Mouse (Mus musculus): ENCODE results near the gene Abhd16a.

Abhd16a gene

DNA sequence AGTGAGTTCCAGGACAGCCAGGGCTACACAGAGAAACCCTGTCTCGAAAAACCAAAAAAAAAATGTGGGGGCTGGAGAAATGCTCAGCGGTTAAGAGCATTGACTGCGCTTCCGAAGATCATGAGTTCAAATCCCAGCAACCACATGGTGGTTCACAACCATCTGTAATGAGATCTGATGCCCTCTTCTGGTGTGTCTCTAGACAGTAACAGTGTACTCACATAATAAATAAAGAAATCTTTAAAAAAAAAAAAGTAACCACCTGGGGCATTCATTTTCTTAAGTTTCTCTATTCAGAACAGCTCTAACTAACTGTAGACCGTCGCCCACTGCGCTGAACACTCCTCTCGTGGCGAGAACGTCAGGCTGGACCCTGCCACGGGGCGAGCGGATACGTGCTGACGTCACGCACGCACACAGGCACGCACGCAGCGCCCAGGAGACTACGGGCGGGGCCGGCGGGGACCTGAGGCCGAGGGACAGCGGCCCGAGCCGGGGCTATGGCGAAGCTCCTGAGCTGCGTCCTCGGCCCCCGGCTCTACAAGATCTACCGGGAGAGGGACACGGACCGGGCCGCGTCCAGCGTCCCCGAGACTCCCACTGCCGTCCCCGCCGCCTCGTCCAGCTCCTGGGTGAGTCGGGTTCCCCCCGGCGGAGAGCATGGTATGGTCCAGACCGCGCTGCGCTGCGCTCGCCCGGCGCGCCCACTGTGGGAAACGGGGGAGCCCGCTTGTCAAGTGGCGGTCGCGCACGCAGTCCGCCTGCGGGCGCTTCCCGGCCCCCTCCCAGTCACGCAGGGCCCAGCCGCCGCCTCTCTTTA, at the start of gene Abhd16a:
Abhd16a (plus strand) TSS at position 439 of the 820 bp plus-strand sequence.
- peak; percentile 94 for DNase-seq (ENCODE audit: extremely low spot score)

DNA sequence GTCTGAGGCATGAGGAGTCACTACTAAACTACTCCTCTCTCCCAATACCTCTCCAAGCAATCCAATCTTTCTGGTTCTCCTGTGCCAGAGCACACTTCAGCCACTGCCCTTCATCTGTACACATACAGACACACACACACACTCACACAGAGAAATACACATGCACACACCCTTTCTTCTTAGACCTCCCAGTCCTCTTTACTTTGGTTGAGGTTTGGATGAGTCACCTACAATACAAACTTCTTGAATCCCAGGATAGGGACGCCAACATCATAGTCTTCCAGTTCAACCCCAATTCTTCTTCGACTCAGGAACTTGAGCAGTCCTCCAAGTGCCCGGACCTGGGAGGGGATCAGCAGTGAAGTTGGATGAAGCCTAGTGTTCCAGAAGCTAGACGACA, 45.3 kb upstream of the Abhd16a start:
- no peak for DNase-seq (ENCODE audit: extremely low spot score)

DNA sequence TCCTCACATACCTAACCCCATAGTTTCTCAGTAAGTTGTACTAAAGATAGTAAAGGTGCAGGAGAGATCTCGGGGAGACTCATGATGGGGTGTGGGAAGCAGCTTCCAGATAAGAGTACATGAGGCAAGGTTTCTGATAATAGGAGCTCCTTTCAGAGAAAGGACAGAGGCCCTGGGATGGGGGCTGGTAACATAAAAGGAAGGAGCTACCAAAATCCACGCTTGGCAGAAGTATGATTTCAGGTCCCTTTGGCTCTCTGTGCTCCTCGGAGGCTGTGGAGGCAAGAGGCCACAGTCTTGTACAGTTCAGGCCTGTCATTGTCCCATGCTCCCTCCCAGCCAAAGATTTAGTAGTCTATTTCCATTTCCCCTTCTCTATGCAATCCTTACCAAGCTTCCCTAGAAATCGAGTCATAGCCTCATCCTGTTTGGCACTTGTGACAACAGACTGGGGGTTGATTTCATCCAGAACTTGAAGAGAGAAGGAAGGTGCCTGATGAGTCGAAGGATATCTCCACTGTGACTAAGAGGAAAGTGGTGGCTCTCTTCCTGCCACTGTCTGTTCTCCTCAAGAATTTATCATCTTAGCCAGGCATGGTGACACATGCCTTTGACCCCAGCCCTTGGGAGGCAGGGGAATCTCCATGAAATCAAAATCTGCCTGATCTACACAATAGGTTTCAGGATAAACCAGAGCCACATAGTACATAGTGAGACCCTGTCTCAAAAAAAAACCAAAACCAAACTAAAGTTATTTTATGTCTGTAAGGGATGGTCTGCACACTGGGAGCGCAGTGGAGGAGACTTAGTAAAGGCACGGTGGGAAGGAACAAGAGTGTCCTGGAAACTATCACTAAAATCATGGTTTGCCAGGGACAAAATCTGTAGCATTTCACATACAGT, 43.9 kb upstream of the Abhd16a start:
- no peak for DNase-seq (ENCODE audit: extremely low spot score)

DNA sequence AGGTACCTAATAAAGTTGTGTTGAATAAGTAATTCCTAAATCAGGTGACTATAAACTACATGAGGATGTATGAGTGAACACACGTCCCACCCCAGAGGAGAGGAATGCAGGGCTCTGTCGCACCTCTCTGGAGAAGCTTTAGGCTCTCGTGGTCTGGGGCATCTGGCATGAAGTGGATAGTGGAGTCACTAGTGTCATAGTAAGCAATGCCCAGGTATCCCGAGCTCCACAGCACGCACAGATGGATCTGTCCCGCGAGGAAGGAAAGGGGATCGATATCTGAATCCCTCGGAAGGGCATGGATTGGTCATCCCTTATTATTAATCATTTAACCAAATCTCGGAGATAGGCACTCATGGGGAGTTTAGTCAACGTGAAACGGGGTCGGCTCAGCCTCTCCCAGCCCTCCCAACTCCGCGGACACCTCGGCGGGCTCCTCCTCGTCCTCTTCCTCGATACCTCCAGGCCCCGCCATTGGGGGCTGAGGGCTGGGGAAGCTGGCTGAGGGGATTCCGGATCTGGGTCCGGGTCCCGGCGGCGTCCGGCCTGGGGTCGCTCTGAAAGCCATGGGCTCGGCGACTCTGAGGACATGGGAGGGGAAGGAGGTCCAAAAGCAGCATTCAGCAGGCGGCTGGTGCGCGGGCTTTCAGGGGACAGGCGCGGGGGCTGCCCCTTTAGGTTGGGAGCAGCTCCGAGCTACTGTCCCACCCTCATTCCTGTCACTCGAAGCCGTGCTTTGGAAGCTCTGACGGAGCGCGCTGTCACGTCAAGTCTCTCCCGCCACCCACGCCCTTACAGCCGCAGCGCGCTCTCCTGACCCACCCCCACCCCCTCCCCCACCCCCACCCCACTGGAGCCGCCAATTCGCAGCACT, 43.0 kb upstream of the Abhd16a start:
- no peak for DNase-seq (ENCODE audit: extremely low spot score)

GRCm38 (mm10) chr17:35046681-35047455, 42.2 kb upstream of the Abhd16a start, which contains the start of gene Msh5:
Msh5 (minus strand) TSS chr17:35046745.
- peak; percentile 99 for DNase-seq (ENCODE audit: extremely low spot score)

GRCm38 (mm10) chr17:35047688-35048087, 41.4 kb upstream of the Abhd16a start:
- DNase-seq (ENCODE audit: extremely low spot score), result no peak

DNA sequence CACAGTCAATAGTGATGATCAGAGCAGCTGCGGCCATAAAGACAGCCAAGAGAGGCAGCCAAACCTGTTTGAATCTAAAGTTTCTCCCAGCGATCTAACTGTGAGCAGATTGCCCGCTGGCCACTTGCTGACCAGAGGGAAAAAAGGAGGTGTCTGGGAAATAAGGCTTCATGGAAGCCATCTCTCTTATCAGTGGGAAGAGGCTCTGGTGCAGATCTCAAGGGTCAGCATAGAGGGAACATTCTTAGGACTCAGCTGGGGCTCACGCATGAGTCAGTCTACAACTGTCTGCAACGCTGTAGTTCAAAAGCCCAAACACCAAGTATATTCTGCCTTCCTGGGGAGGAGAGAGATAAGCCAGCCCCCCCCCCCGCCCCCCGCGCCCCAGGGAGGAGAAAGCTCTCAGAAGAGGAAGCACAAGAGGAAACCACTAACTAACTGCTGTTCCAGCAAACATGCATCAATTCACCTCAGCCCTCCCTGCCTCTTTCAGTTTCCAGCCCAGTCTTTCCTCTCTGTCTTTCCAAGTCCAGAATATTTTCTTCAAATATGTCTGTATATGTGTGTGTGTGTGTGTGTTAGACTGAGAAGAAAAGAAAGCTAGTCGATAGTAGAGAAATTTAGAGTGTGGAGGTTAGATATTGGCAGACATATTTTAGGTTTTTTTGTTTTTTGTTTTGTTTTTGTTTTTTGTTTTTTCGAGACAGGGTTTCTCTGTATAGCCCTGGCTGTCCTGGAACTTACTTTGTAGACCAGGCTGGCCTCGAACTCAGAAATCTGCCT, 40.7 kb upstream of the Abhd16a start:
- DNase-seq (ENCODE audit: extremely low spot score), result peak; percentile 39

DNA sequence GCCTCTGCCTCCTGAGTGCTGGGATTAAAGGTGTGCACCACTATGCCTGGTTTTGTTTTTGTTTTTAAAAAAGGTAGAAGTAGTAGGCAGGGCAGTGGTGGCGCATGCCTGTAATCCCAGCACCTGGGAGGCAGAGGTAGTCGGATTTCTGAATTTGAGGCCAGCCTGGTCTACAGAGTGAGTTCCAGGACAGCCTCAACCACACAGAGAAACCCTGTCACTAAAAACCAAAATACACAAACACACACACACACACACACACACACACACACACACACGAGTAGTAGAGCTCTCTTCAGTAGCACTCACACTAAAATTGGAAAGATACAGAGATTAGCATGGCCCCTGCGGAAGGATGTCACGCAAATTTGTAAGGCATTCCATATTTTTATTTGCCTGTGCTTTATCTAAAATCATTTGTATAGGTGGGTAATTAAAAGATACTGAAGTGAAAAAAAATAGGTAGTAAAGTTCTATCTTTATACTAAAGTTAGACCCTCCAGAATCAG, 40.1 kb upstream of the Abhd16a start:
- no peak for DNase-seq (ENCODE audit: extremely low spot score)

- peak; percentile 85 for DNase-seq (ENCODE audit: extremely low spot score)
These were observed 39.5 kb upstream of the Abhd16a start, which contains the start of gene Clic1 for GRCm38 (mm10) chr17:35049561-35050016. Clic1 (plus strand) TSS chr17:35049966.

- DNase-seq (ENCODE audit: extremely low spot score), result peak; percentile 81
These were observed 38.8 kb upstream of the Abhd16a start for GRCm38 (mm10) chr17:35050126-35050750.

DNA sequence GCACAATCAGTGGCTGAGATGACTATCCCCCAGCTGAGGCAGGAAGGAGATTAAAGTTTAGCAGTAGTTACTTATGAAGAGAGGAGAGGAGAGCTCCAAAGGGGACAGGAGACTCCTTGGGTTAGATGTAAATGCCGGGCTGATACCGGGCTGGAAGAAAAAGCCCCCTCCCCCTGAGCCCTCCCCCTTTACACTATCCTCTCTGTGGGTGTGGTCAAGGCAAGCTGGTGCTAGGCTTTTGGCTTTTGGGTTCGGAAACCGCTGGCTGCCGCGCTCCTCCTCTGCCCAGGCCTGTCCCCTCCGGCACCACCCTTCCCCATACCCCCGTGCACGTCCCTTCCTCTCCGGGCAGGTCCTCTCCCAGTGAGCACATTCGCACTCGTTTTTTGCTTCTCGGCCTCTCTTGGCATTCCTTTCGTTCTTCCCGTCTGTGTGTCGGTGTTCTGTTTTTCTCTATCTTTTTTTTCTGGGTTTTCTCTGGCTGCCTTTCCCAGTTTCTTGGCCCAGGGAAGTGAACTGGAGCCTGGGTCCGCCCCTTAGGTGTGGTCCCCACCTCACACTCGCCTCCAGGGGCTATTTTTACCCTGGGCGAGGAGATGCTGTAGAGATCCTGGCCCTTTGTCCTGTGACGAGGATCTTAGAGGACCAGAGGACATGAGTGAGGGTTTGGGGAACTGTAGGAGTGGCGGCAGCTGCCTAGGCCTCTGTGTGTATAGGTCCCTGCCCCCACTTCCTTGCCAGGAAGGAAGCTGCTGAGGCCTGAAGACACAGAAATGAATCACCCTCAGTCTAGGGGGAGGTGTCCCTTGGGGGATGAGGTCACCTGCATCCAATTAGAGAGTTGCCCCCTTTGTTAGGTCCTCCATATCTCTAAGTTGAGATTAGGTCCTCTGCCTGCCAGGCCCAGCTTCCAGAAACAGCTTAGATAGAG, 37.6 kb upstream of the Abhd16a start:
- DNase-seq (ENCODE audit: extremely low spot score), result peak; percentile 79

GRCm38 (mm10) chr17:35052271-35052798, 36.7 kb upstream of the Abhd16a start:
- DNase-seq (ENCODE audit: extremely low spot score), result no peak

- DNase-seq (ENCODE audit: extremely low spot score), result no peak
These were observed 33.2 kb upstream of the Abhd16a start for GRCm38 (mm10) chr17:35055691-35056495.

- no peak for DNase-seq (ENCODE audit: extremely low spot score)
These were observed 32.0 kb upstream of the Abhd16a start for GRCm38 (mm10) chr17:35057090-35057489.

DNA sequence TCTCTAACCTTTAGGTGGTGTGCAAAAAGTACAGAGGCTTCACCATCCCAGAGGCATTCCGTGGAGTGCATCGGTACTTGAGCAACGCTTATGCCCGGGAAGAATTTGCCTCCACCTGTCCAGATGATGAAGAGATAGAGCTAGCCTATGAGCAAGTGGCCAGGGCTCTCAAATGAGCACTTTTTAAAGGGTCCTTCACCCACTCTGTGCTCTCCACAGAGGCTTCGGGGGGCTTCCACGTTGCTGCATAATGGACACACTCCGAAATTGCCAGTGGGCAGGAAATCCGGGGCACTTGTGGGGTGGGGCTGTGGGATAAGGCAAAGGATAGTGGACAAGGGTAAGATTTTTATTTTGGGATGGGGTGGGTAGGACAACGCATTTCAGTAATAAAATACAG, 30.7 kb upstream of the Abhd16a start:
- DNase-seq (ENCODE audit: extremely low spot score), result no peak

DNA sequence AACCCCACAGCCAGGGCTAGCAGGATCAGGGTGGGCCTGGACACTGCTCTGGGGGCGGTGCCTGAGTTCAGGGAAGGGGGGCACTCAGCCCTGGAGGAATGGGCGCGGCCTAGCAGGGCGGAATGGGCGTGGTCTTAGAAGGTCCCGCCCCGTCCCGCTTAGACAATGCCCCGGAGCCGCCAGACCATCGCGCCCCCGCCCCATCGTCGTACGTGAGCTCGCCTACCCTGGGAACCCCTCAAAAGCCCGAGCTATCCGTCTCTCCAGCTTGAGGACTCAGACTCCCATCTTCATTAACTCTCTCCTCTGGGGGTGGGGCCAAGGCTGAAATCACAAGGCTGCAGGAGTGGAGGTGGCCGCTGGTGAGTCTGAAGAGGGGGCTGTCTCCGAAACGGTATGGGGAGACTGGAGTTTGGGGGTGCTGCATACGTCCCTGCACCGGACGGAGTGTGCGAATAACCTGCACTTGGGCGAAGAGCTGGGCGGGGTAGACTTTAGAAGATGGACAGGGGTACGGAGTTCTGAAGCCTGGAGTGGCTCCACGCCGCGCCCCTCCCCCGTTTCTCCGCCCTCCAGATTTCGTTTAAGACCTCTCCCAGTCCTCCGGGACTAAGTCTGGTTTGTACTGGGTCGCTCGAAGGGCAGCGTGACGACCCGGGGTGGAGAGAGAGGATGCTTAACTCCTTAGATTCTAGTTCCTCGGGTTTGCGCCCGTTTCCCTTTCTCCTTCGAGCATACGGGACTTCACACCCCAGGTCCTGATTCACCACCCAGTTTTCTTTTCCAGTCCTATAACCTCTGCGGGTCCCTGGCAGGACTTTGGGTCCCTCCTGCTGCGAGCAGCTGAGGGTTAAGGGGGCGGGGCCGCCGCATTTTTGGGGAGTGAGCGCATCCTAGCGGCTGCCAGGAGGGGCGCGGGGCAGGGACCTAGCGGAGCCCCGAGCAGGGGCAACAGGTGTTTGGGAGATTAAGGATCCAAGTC, 29.9 kb upstream of the Abhd16a start, which contains the start of gene Ddah2:
Ddah2 (plus strand) TSS at position 125 of the 982 bp plus-strand sequence.
- DNase-seq (ENCODE audit: extremely low spot score), result peak; percentile 95

Data from embryo, embryonic 9.5 days (tissue).